Mouse (Mus musculus): ENCODE data around the gene S1pr2. TPM values are rescaled to one million over a fixed set of nuclear protein-coding genes. Genes with fewer than 3 reads are reported as not detected.
"Not testable (repeated sequence)": the region's sequence is repeated elsewhere in the genome, so short reads cannot be mapped to it uniquely, and the experiment has no call there.

Gene S1pr2
- polyA plus RNA-seq, 1 experiment from 2014 or later = 10.3 TPM

- Histone ChIP-seq H3K9me3 (ENCODE audit: control insufficient read depth, low read length) (no peaks in the 10 kb centered on the region), H3K36me3 (ENCODE audit: control insufficient read depth, insufficient read depth, low read length) (peaks cover 16% of the 10 kb centered on the region), H3K27ac (ENCODE audit: low read depth, low read length) (peak overlapping the region; percentile 86), H3K4me3 (ENCODE audit: low read length) (peak overlapping the region; percentile 90), H3K4me2 (ENCODE audit: low read length) (peak overlapping the region; percentile 81), H3K4me1 (ENCODE audit: control insufficient read depth, insufficient read depth, low read depth, low read length) (peaks cover 5% of the 10 kb centered on the region), H3K27me3 (replicated peaks; ENCODE audit: control insufficient read depth, insufficient read depth, low read length) (no peaks in the 10 kb centered on the region), H3K9ac (ENCODE audit: low read depth, low read length) (peak overlapping the region; percentile 89)
- peak; percentile 41 for ATAC-seq
- WGBS = 12% methylated on average over 7 of the region's 7 CpGs
Measured at GRCm38 (mm10) chr9:21002270-21002626, 25.7 kb upstream of the S1pr2 start.

DNA sequence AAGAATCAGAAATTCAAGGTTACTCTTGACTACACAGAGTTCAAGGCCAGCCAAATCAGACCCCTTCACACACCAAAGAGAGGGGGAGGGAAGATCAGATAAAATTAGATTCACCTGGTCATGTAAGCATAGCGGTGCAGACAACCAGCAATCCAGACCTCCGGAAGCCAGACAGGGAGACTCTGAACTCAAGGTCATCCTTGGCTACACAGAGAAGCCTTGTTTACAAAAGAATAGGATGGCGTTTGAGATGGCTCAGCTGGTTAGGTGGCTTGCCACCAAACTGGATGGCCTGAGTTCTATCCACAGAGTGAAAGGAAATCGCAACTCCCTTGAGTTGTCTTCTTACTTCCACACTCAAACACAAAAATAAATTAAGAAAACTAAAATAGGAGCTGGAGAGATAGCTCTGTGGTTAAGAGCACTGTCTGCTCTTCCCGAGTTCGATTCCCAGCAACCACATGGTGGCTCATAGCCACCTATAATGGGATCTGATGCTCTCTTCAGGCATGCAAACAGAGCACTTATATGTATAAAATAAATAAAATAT lies 25.1 kb upstream of the S1pr2 start:
- no peak overlapping the region for H3K4me3 ChIP-seq (ENCODE audit: low read length)
- H3K27ac ChIP-seq (ENCODE audit: low read depth, low read length) = no peak overlapping the region
- H3K4me1 ChIP-seq (ENCODE audit: control insufficient read depth, insufficient read depth, low read depth, low read length) = peaks cover 5% of the 10 kb centered on the region
- WGBS = 79% methylated on average over 6 of the region's 6 CpGs
- peaks cover 11% of the 10 kb centered on the region for H3K36me3 ChIP-seq (ENCODE audit: control insufficient read depth, insufficient read depth, low read length)
- no peaks in the 10 kb centered on the region for H3K27me3 ChIP-seq (replicated peaks; ENCODE audit: control insufficient read depth, insufficient read depth, low read length)
- no peak for ATAC-seq
- no peaks in the 10 kb centered on the region for H3K9me3 ChIP-seq (ENCODE audit: control insufficient read depth, low read length)
- H3K4me2 ChIP-seq (ENCODE audit: low read length) = no peak overlapping the region
- no peak overlapping the region for H3K9ac ChIP-seq (ENCODE audit: low read depth, low read length)

DNA sequence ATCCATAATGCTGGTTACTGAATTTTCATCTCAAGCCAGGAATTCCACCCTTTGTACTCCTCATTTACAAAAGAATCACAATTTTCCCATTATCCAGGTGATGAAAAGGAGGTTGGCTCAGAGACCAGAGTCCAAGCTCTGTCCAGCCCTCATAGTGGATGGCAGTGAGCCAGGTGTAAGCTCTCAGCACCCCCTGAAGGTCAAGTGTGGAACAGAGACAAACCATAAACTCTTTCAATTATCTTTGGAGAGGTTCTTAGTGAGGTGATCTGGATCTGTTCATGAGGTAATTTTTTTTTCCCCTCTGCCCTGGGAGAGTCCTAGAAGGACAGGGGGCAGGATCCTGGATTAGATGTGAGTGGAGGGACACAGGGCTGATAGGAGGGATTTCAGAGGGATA lies 24.2 kb upstream of the S1pr2 start:
- ATAC-seq = no peak

GRCm38 (mm10) chr9:20998337-20998736 lies 21.8 kb upstream of the S1pr2 start:
- H3K9ac ChIP-seq (ENCODE audit: low read depth, low read length); ATAC-seq: not testable (repeated sequence)
- 85% methylated on average over 1 of the region's 1 CpGs for WGBS

More for the DNA sequence above, 24.2 kb upstream of the S1pr2 start:
- Histone ChIP-seq H3K4me3 (ENCODE audit: low read length) (no peak overlapping the region), H3K36me3 (ENCODE audit: control insufficient read depth, insufficient read depth, low read length) (peaks cover 4% of the 10 kb centered on the region), H3K4me1 (ENCODE audit: control insufficient read depth, insufficient read depth, low read depth, low read length) (peaks cover 5% of the 10 kb centered on the region), H3K27me3 (replicated peaks; ENCODE audit: control insufficient read depth, insufficient read depth, low read length) (no peaks in the 10 kb centered on the region), H3K27ac (ENCODE audit: low read depth, low read length) (no peak overlapping the region), H3K9ac (ENCODE audit: low read depth, low read length) (no peak overlapping the region), H3K4me2 (ENCODE audit: low read length) (no peak overlapping the region), H3K9me3 (ENCODE audit: control insufficient read depth, low read length) (no peaks in the 10 kb centered on the region)

GRCm38 (mm10) chr9:20997065-20997464 lies 20.5 kb upstream of the S1pr2 start:
- Histone ChIP-seq H3K4me2 (ENCODE audit: low read length) (no peak overlapping the region), H3K9me3 (ENCODE audit: control insufficient read depth, low read length) (no peaks in the 10 kb centered on the region), H3K9ac (ENCODE audit: low read depth, low read length) (no peak overlapping the region), H3K27me3 (replicated peaks; ENCODE audit: control insufficient read depth, insufficient read depth, low read length) (no peaks in the 10 kb centered on the region), H3K4me1 (ENCODE audit: control insufficient read depth, insufficient read depth, low read depth, low read length) (peaks cover under 1% of the 10 kb centered on the region; the same call in 1 of the 2 replicates), H3K4me3 (ENCODE audit: low read length) (no peak overlapping the region), H3K27ac (ENCODE audit: low read depth, low read length) (no peak overlapping the region), H3K36me3 (ENCODE audit: control insufficient read depth, insufficient read depth, low read length) (no peaks in the 10 kb centered on the region)
- ATAC-seq = no peak
- 91% methylated on average over 8 of the region's 8 CpGs for WGBS

More at GRCm38 (mm10) chr9:20998337-20998736, 21.8 kb upstream of the S1pr2 start:
- not testable (repeated sequence) for H3K9me3 ChIP-seq (ENCODE audit: control insufficient read depth, low read length); H3K36me3 ChIP-seq (ENCODE audit: control insufficient read depth, insufficient read depth, low read length); H3K4me3 ChIP-seq (ENCODE audit: low read length); H3K27ac ChIP-seq (ENCODE audit: low read depth, low read length); H3K27me3 ChIP-seq (replicated peaks; ENCODE audit: control insufficient read depth, insufficient read depth, low read length); H3K4me2 ChIP-seq (ENCODE audit: low read length); H3K4me1 ChIP-seq (ENCODE audit: control insufficient read depth, insufficient read depth, low read depth, low read length)

GRCm38 (mm10) chr9:20995069-20995468 lies 18.5 kb upstream of the S1pr2 start:
- H3K4me2 ChIP-seq (ENCODE audit: low read length) = no peak overlapping the region
- no peak for ATAC-seq
- no peak overlapping the region for H3K27ac ChIP-seq (ENCODE audit: low read depth, low read length)
- H3K36me3 ChIP-seq (ENCODE audit: control insufficient read depth, insufficient read depth, low read length) = no peaks in the 10 kb centered on the region
- H3K9ac ChIP-seq (ENCODE audit: low read depth, low read length) = no peak overlapping the region
- no peaks in the 10 kb centered on the region for H3K9me3 ChIP-seq (ENCODE audit: control insufficient read depth, low read length)
- H3K4me3 ChIP-seq (ENCODE audit: low read length) = no peak overlapping the region
- no peaks in the 10 kb centered on the region for H3K27me3 ChIP-seq (replicated peaks; ENCODE audit: control insufficient read depth, insufficient read depth, low read length)
- H3K4me1 ChIP-seq (ENCODE audit: control insufficient read depth, insufficient read depth, low read depth, low read length) = no peaks in the 10 kb centered on the region
- WGBS = 81% methylated on average over 3 of the region's 3 CpGs

- WGBS = 59% methylated on average over 5 of the region's 5 CpGs
- no peak overlapping the region for H3K4me3 ChIP-seq (ENCODE audit: low read length)
- no peaks in the 10 kb centered on the region; the same call in 1 of the 2 replicates for H3K27me3 ChIP-seq (replicated peaks; ENCODE audit: control insufficient read depth, insufficient read depth, low read length)
- H3K36me3 ChIP-seq (ENCODE audit: control insufficient read depth, insufficient read depth, low read length) = no peaks in the 10 kb centered on the region
- H3K9me3 ChIP-seq (ENCODE audit: control insufficient read depth, low read length) = no peaks in the 10 kb centered on the region
- H3K4me1 ChIP-seq (ENCODE audit: control insufficient read depth, insufficient read depth, low read depth, low read length) = no peaks in the 10 kb centered on the region
- H3K4me2 ChIP-seq (ENCODE audit: low read length) = no peak overlapping the region
- no peak for ATAC-seq
- no peak overlapping the region for H3K27ac ChIP-seq (ENCODE audit: low read depth, low read length)
- H3K9ac ChIP-seq (ENCODE audit: low read depth, low read length) = no peak overlapping the region
Measured at GRCm38 (mm10) chr9:20993165-20993898, 16.8 kb upstream of the S1pr2 start.

- Histone ChIP-seq H3K36me3 (ENCODE audit: control insufficient read depth, insufficient read depth, low read length) (no peaks in the 10 kb centered on the region), H3K27me3 (replicated peaks; ENCODE audit: control insufficient read depth, insufficient read depth, low read length) (no peaks in the 10 kb centered on the region; the same call in 1 of the 2 replicates), H3K9me3 (ENCODE audit: control insufficient read depth, low read length) (no peaks in the 10 kb centered on the region), H3K4me1 (ENCODE audit: control insufficient read depth, insufficient read depth, low read depth, low read length) (no peaks in the 10 kb centered on the region), H3K4me2 (ENCODE audit: low read length) (no peak overlapping the region), H3K4me3 (ENCODE audit: low read length) (no peak overlapping the region), H3K9ac (ENCODE audit: low read depth, low read length) (no peak overlapping the region), H3K27ac (ENCODE audit: low read depth, low read length) (no peak overlapping the region)
- WGBS = 97% methylated on average over 4 of the region's 4 CpGs
- no peak; the same call in 1 of the 2 replicates for ATAC-seq
Measured at GRCm38 (mm10) chr9:20991587-20991986, 15.0 kb upstream of the S1pr2 start.

GRCm38 (mm10) chr9:20990861-20991260 lies 14.3 kb upstream of the S1pr2 start:
- no peaks in the 10 kb centered on the region; the same call in 1 of the 2 replicates for H3K27me3 ChIP-seq (replicated peaks; ENCODE audit: control insufficient read depth, insufficient read depth, low read length)
- no peak overlapping the region for H3K27ac ChIP-seq (ENCODE audit: low read depth, low read length)
- H3K4me1 ChIP-seq (ENCODE audit: control insufficient read depth, insufficient read depth, low read depth, low read length) = no peaks in the 10 kb centered on the region
- H3K36me3 ChIP-seq (ENCODE audit: control insufficient read depth, insufficient read depth, low read length) = no peaks in the 10 kb centered on the region
- H3K4me2 ChIP-seq (ENCODE audit: low read length) = peak overlapping the region; percentile 25
- H3K9me3 ChIP-seq (ENCODE audit: control insufficient read depth, low read length) = no peaks in the 10 kb centered on the region
- WGBS = 6% methylated on average over 10 of the region's 10 CpGs
- peak overlapping the region; percentile 21; the same call in 1 of the 2 replicates for H3K9ac ChIP-seq (ENCODE audit: low read depth, low read length)
- ATAC-seq = no peak
- H3K4me3 ChIP-seq (ENCODE audit: low read length) = 0 out of 2 replicates have a peak overlapping the region, but pooled peaks have one; percentile 2

All from hindbrain, embryonic 16.5 days (tissue).